Mouse (Mus musculus): ENCODE data around the gene Tom1l2.

GRCm38 (mm10) chr11:60219609-60220008, 133.1 kb downstream of the Tom1l2 start:
- no peak for TF ChIP-seq CTCF (conservative IDR thresholded peaks at IDR 0.05; ENCODE audit: low read length)
- TF ChIP-seq POU5F1 (IDR thresholded peaks at IDR 0.05; ENCODE audit: borderline replicate concordance, low read length) = no peak
- no peak for TF ChIP-seq NANOG (IDR thresholded peaks at IDR 0.05; ENCODE audit: borderline replicate concordance, low read length)
